Mouse (Mus musculus) forebrain, embryonic 12.5 days (tissue): ENCODE measurements at regions not wholly inside any gene's neighbourhood (a gene's known extent, or its start where the extent isn't known, plus 50 kb on each side); places are given as distances from the start of the nearest gene placed in this dataset.

Experiments
- ATAC-seq: fragments of 200-750 bp; cut with Nextera tagmentation; 2 replicates; pipeline ENCODE4 v1.8.0; 2017; ENCODE audit warnings: moderate TSS enrichment; ENCODE audit not compliant: low FRiP score
- H3K27ac ChIP-seq: fragments of 300-500 bp; sonication (generic); 2 replicates; pipeline ENCODE4 v1.5.1; 2016; ENCODE audit warnings: mild to moderate bottlenecking
- H3K27me3 ChIP-seq: fragments of 300-500 bp; sonication (generic); 2 replicates; pipeline ENCODE4 v1.6.1; 2016; ENCODE audit warnings: mild to moderate bottlenecking
- H3K36me3 ChIP-seq: fragments of 300-500 bp; sonication (generic); replicated peaks from 2 replicates; pipeline ENCODE4 v1.6.1; 2016; ENCODE audit warnings: mild to moderate bottlenecking
- H3K4me1 ChIP-seq: fragments of 300-500 bp; sonication (generic); 2 replicates; pipeline ENCODE4 v1.6.1; 2016
- H3K4me2 ChIP-seq: fragments of 300-500 bp; sonication (generic); 2 replicates; pipeline ENCODE4 v1.6.1; 2016; ENCODE audit warnings: mild to moderate bottlenecking, moderate library complexity
- H3K4me3 ChIP-seq: fragments of 300-500 bp; sonication (generic); replicated peaks from 2 replicates; pipeline ENCODE4 v1.5.1; 2016; ENCODE audit warnings: mild to moderate bottlenecking
- H3K9ac ChIP-seq: fragments of 300-500 bp; sonication (generic); 2 replicates; pipeline ENCODE4 v1.6.1; 2016; ENCODE audit warnings: mild to moderate bottlenecking
- H3K9me3 ChIP-seq: fragments of 300-500 bp; sonication (generic); 2 replicates; pipeline ENCODE4 v1.6.1; 2016
- WGBS: fragments of 180-500 bp; shearing (Covaris S2); methylation state at CpG from one replicate; pipeline ENCODE4 v1.1.7; 2016; 5-methylcytosine and 5-hydroxymethylcytosine counted together

DNA sequence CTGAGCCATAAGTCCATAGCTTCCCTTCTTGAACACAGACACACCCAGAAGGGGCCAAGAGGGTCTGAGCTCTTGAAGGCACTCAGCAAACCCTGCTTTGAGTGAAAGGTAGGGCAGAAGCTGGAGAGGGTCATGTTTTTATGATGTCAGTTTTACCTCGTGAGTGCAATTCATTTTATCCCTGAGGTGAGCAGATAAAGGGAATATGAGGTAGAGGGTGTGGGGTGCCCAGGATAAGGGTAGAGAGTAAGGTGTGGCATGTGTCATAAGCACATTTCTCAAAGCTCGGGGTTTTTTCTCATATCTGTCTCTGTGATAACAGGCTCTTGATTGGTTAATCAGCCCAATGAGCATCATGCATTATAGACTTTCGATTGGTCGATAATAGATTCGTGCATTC, 520.3 kb downstream of the Med13l start:
- no peak for ATAC-seq
- Histone ChIP-seq H3K27me3 (peaks cover 19% of the 10 kb centered on the region), H3K9ac (no peak overlapping the region), H3K4me2 (no peak overlapping the region), H3K4me3 (no peak overlapping the region), H3K9me3 (no peaks in the 10 kb centered on the region), H3K36me3 (no peaks in the 10 kb centered on the region), H3K27ac (no peak overlapping the region), H3K4me1 (peaks cover 5% of the 10 kb centered on the region)
- WGBS, result 84% methylated on average over 5 of the region's 5 CpGs

DNA sequence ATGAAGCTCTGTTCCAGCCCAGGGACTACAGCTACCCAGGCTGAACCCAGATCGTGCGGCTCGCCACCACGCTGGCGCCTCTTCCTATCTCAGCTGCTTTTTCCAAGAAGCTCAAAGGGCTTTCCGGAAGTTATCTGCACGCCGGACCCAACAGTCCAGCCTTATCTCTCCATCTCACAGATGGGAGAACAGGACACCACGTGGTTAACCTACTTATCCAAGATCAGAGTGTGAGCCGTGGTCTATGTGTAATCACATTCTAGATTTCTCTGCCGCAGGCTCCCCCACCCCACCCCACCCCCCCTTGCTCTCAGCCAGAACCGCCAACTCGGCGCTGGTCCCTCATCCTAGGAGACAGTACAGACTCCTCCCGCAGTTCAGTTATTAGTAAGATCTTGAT, 522.4 kb downstream of the Med13l start:
- Histone ChIP-seq H3K36me3 (no peaks in the 10 kb centered on the region), H3K9me3 (no peaks in the 10 kb centered on the region)
- 92% methylated on average over 15 of the region's 15 CpGs for WGBS

DNA sequence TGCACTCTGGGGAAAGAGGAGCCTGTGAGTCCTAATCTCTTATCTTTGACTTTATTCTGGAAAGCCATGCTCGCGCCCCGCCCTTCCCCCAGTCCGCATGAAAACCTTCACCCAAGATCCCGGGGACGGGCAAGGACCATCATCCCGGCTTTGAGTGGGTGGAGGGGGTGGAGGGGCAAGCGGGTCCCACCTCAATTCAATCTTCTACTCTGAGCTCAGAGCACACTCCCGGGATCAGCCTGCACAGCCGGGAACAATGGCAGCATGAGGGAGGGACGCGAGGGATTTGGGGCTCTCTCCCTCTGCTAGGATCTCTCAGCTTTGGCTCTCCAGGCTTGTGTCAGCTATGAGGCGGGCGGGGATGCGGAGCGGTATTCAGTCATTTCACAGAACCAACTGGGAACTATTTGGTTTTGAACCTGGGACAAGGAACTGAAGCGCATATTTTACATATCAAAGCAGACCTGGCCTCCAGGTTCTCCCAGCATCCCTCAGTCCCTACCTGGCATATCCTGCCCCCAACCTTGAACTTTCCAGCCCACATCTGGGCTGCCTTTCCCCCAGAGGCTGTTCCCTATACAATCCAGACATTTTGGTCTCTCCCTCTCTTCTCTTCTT, 537.2 kb downstream of the Med13l start:
- Histone ChIP-seq H3K4me1 (no peaks in the 10 kb centered on the region), H3K36me3 (no peaks in the 10 kb centered on the region), H3K27me3 (peaks cover 9% of the 10 kb centered on the region; the same call in 1 of the 2 replicates), H3K9ac (0 out of 2 replicates have a peak overlapping the region, but pooled peaks have one; percentile 38), H3K4me3 (peak overlapping the region; percentile 29), H3K4me2 (peak overlapping the region; percentile 52), H3K9me3 (no peaks in the 10 kb centered on the region), H3K27ac (no peak overlapping the region)
- 5% methylated on average over 17 of the region's 17 CpGs for WGBS
- 0 out of 2 replicates have a peak, but pooled peaks have one; percentile 23 for ATAC-seq

More for the DNA sequence above, 522.4 kb downstream of the Med13l start:
- Histone ChIP-seq H3K27ac (no peak overlapping the region), H3K4me3 (no peak overlapping the region), H3K9ac (no peak overlapping the region), H3K27me3 (peaks cover 40% of the 10 kb centered on the region), H3K4me1 (peaks cover 11% of the 10 kb centered on the region), H3K4me2 (no peak overlapping the region)
- no peak for ATAC-seq

DNA sequence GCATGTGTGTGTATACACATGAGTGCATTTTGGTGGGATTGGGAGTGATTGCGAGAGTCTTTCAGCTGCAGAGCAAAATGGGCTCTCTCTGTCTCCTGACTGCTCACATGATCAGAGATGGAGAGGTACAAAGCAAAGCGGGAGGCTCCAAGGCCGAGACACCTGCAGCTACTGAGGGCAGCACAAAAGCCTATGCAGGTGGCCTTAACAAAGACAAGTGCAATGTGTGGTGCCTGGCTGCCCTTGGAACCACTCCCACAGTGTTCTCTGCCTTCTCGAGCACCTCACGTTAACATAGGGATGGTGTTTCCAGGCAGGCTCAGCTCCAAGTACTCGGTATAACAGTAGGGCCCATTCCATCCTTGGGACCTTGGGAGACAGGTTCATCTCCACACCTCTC, 539.3 kb downstream of the Med13l start:
- ATAC-seq, result no peak
- H3K27me3 ChIP-seq, result peaks cover 9% of the 10 kb centered on the region; the same call in 1 of the 2 replicates
- no peak overlapping the region for H3K9ac ChIP-seq
- H3K4me3 ChIP-seq, result no peak overlapping the region
- H3K36me3 ChIP-seq, result no peaks in the 10 kb centered on the region
- WGBS, result 63% methylated on average over 6 of the region's 6 CpGs
- H3K9me3 ChIP-seq, result no peaks in the 10 kb centered on the region
- no peak overlapping the region for H3K4me2 ChIP-seq
- no peaks in the 10 kb centered on the region for H3K4me1 ChIP-seq
- H3K27ac ChIP-seq, result no peak overlapping the region

DNA sequence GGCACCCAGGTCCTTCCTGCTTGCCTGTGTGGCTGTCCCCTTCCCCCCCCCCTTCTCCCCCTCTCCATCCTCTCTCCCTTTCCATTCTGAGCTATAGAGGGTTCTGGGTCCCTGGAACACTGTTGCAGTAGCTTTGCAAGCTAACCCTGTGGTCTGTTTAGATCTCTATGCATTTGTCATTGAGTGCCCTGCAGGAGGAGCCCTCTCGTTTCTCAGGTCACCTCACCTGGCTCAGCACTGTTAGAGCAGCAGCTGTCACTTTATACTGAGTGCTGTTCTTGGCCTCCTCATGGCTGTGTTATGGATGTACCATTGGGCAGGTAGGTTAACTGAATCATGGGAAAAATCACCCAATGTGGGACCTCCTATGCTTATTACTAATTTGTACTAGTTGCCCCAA, 543.0 kb downstream of the Med13l start:
- H3K27ac ChIP-seq, result no peak overlapping the region
- no peak overlapping the region for H3K9ac ChIP-seq

DNA sequence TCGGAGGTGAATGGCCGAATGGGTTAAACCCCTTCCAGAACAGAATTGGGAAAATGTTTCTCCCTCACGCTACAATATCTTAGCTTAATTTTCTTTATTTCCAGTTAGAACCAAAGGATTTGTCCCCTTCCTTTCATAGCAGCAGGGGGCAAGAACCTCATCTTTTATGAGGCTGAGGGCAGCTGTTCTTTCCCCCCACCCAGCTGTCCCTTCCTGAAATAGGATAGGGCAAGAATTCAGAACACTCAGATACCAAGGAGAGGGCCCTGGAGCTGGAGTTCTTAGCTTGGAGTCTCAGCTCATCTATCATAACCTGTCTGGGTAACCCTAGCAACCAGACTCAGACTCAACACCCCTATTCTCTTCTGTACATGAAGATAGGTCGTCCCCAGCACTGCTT, 547.4 kb downstream of the Med13l start:
- WGBS, result 82% methylated on average over 4 of the region's 4 CpGs
- H3K9me3 ChIP-seq, result no peaks in the 10 kb centered on the region

More for the DNA sequence above, 543.0 kb downstream of the Med13l start:
- H3K9me3 ChIP-seq, result no peaks in the 10 kb centered on the region
- H3K4me3 ChIP-seq, result no peak overlapping the region
- WGBS, result 60% methylated on average over 1 of the region's 1 CpGs
- no peaks in the 10 kb centered on the region for H3K4me1 ChIP-seq
- no peak for ATAC-seq
- H3K27me3 ChIP-seq, result peaks cover 9% of the 10 kb centered on the region; the same call in 1 of the 2 replicates
- H3K4me2 ChIP-seq, result no peak overlapping the region
- no peaks in the 10 kb centered on the region for H3K36me3 ChIP-seq

DNA sequence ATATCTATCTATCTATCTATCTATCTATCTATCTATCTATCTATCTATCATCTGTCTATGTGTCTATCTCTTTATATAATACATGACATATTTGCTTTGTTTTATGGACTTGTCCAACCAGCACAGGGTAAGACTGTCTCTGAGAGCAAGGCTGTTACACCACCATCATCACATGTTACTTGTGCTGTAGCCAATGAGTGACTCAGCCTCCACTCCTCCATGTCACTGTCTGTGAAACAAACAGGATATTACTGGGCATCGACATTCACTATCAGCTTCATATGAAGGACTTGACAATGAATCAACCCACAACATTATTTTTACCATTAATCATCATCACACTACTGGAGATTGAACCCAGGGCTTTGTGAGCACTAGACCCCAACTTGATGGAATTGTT, 549.0 kb downstream of the Med13l start:
- no peaks in the 10 kb centered on the region for H3K4me1 ChIP-seq

More for the DNA sequence above, 547.4 kb downstream of the Med13l start:
- H3K4me1 ChIP-seq, result no peaks in the 10 kb centered on the region
- no peak overlapping the region for H3K9ac ChIP-seq
- H3K27me3 ChIP-seq, result no peaks in the 10 kb centered on the region
- H3K4me2 ChIP-seq, result no peak overlapping the region
- no peak for ATAC-seq
- H3K36me3 ChIP-seq, result no peaks in the 10 kb centered on the region
- H3K4me3 ChIP-seq, result no peak overlapping the region
- H3K27ac ChIP-seq, result no peak overlapping the region

DNA sequence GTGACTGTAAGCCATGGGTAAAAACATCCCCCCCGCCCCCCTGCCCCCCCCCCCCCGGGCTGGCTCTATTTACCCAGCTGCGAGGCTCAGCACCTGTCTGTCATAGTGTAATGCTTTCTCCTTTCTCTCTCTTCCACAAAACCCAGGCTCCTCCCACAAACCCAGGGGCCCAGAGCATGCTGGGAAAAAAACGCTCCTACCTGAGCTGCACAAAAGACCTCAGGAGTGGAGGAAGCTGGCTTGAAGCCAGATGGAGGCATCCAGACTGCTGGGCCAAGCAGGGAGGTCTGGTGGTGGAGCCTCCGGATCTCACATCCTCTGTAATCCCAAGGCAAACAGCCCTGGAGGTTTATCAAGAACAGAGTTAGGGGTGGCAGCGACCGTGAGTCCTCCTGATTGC, 553.6 kb downstream of the Med13l start:
- Histone ChIP-seq H3K4me3 (no peak overlapping the region), H3K9me3 (no peaks in the 10 kb centered on the region), H3K36me3 (no peaks in the 10 kb centered on the region), H3K27me3 (no peaks in the 10 kb centered on the region), H3K27ac (no peak overlapping the region), H3K4me2 (no peak overlapping the region), H3K4me1 (no peaks in the 10 kb centered on the region), H3K9ac (no peak overlapping the region)
- WGBS, result 60% methylated on average over 7 of the region's 7 CpGs
- ATAC-seq, result no peak

More for the DNA sequence above, 549.0 kb downstream of the Med13l start:
- no peak overlapping the region for H3K4me2 ChIP-seq
- H3K4me3 ChIP-seq, result no peak overlapping the region
- ATAC-seq, result no peak
- H3K36me3 ChIP-seq, result no peaks in the 10 kb centered on the region
- no peaks in the 10 kb centered on the region for H3K27me3 ChIP-seq
- 93% methylated on average over 1 of the region's 1 CpGs for WGBS
- H3K9ac ChIP-seq, result no peak overlapping the region
- H3K9me3 ChIP-seq, result no peaks in the 10 kb centered on the region
- H3K27ac ChIP-seq, result no peak overlapping the region

DNA sequence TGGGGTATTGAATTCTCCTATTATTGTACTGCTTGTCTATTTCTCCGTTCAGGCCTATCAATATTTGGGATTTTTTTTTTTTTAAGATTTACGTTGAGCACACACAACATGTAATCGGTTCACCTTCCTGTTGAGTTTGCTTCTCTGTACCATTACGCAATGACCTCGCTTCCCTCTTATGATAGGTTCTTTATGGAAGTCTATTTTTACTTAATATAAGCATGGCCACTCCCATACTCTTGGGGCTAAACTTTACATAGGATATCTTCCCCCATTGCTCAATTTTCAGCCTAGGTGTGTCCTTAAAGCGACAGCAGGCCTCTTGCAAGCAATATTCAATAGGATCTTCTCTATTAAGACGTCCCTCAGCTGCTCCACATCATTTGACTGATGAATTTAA, 544.7 kb upstream of the Tbx3 start:
- Histone ChIP-seq H3K4me3 (no peak overlapping the region), H3K27ac (no peak overlapping the region), H3K4me2 (no peak overlapping the region), H3K36me3 (no peaks in the 10 kb centered on the region), H3K4me1 (no peaks in the 10 kb centered on the region), H3K9me3 (no peaks in the 10 kb centered on the region), H3K9ac (no peak overlapping the region), H3K27me3 (no peaks in the 10 kb centered on the region)
- no peak for ATAC-seq
- 93% methylated on average over 7 of the region's 7 CpGs for WGBS

DNA sequence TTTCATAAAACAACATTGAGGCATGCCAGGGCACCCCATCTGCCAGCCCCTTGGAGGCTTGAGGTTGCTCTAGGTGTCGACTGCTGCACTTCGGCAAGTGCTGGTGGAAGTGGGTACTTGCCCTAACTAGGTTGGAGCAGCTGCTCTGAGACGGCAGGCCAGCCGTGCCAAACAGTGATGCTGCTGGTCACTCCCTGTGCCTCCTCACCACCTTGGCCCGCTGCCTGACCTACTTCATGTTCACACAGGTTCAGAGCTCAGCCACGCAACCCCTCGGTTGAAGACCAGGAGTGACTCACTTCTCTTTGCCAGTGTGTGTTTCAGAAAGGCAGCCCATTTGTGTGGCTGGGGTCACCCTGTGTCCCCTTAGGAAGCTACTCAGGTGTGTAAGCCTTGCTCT, 540.3 kb upstream of the Tbx3 start:
- no peaks in the 10 kb centered on the region for H3K27me3 ChIP-seq
- H3K9me3 ChIP-seq, result no peaks in the 10 kb centered on the region
- ATAC-seq, result no peak
- no peaks in the 10 kb centered on the region for H3K36me3 ChIP-seq
- no peaks in the 10 kb centered on the region for H3K4me1 ChIP-seq
- H3K4me3 ChIP-seq, result no peak overlapping the region
- H3K9ac ChIP-seq, result no peak overlapping the region
- H3K4me2 ChIP-seq, result no peak overlapping the region
- H3K27ac ChIP-seq, result no peak overlapping the region
- 92% methylated on average over 7 of the region's 7 CpGs for WGBS

DNA sequence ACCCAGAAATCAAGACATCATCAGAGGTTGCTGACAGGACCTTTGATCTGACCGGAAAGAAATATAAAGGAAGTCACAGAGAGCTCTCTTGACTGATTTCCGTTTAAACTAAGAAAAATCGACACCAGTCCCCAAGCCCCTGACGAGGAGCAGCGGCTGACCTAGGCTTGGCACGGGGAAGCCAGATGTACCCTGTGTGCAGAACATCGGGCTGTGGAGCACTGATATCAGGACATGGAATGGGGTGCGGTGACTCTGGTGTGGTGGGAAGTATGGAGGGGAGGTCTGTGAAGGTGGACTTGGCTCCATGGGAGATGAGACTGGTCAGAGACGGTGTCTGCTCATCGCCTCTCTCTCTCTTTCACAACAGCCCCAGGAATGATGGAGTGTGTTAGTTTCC, 539.0 kb upstream of the Tbx3 start:
- WGBS, result 84% methylated on average over 10 of the region's 10 CpGs

DNA sequence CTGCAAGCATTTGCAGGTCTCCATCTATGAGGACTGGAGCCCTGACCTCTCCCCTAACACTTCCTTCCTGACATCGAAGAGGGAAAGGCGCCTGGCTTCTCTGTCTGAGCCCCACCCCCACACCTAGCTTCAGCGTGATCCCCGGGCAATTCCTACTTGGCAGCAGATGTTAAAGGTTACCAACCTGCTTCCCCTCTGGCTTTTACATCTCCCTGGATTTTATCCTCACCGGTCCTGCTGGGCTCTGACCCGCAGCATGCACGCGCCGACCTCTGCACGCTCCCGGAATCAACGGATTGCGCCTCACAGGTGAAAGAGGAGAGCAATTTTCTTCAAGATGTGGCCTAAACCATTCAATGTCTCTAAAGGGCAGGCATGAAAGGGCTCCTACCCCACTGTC, 537.1 kb upstream of the Tbx3 start:
- no peak overlapping the region for H3K4me2 ChIP-seq
- peaks cover 3% of the 10 kb centered on the region; the same call in 1 of the 2 replicates for H3K4me1 ChIP-seq
- no peak overlapping the region for H3K27ac ChIP-seq
- no peak for ATAC-seq
- H3K36me3 ChIP-seq, result no peaks in the 10 kb centered on the region
- no peak overlapping the region for H3K9ac ChIP-seq
- 52% methylated on average over 13 of the region's 13 CpGs for WGBS
- no peaks in the 10 kb centered on the region for H3K27me3 ChIP-seq
- H3K4me3 ChIP-seq, result no peak overlapping the region
- H3K9me3 ChIP-seq, result no peaks in the 10 kb centered on the region

More for the DNA sequence above, 539.0 kb upstream of the Tbx3 start:
- Histone ChIP-seq H3K4me1 (no peaks in the 10 kb centered on the region), H3K4me2 (no peak overlapping the region), H3K9ac (no peak overlapping the region), H3K4me3 (no peak overlapping the region), H3K27ac (no peak overlapping the region), H3K27me3 (no peaks in the 10 kb centered on the region), H3K36me3 (no peaks in the 10 kb centered on the region), H3K9me3 (no peaks in the 10 kb centered on the region)
- no peak for ATAC-seq

DNA sequence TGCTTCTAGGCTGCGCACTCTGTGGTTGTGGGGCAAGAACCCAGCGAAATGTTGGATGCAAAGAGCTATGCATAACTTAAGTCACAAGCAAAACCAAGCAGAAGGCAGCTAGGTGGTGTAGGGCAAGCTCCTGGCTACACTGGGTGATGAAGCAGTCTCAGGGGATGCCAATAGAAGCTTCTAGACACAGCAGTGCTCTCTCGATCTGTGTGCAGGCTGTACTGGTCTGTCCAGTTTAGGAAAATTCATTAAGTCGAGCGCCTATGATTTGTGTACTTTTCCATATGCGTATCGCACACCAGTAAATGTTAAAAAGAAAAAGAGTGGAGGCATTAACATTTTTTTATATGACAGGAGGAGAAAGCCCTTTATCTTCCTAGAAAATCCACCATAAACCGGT, 533.6 kb upstream of the Tbx3 start:
- no peaks in the 10 kb centered on the region for H3K36me3 ChIP-seq
- ATAC-seq, result no peak
- no peak overlapping the region for H3K9ac ChIP-seq
- peaks cover 5% of the 10 kb centered on the region for H3K4me1 ChIP-seq
- H3K4me3 ChIP-seq, result no peak overlapping the region
- H3K4me2 ChIP-seq, result no peak overlapping the region
- 85% methylated on average over 8 of the region's 8 CpGs for WGBS
- no peaks in the 10 kb centered on the region for H3K9me3 ChIP-seq
- H3K27ac ChIP-seq, result no peak overlapping the region
- no peaks in the 10 kb centered on the region for H3K27me3 ChIP-seq
